In the genomic region with DNA sequence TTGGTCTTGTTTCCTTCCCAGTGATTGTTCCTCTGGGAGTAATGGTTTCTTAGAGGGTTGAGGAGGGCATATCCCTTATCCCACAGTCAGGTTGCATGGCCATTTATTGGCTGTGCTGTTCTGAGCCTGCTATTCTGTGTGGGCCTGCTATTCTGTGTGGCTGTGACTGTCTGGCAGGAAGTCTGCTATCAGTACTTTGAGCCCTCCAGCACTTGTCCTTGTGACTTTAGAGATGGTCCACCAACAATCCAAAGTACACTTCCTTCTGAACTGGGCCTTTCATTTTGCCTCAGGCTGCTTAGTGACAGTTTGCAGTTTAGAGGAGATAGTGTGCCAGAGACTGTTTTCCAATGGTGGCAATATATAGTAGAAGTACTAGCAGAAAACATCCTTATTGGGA, we compare ENCODE assay signal across 16 mouse cellular contexts. TPM values are rescaled to one million over a fixed set of nuclear protein-coding genes. Genes with fewer than 3 reads are reported as not detected.
"Had no signal": no experiment of that assay in that cellular context is flagged by ENCODE, and none has a peak within 500 bp of the region (broad histone marks: within the 10 kb centered on the region; RNA-seq: fewer than 3 reads in every experiment).

No protein-coding gene starts in this region.

- H3K9me3 ChIP-seq: limb, embryonic 13.5 days; midbrain, embryonic 15.5 days; neural tube, embryonic 12.5 days had no signal

- H3K4me2 ChIP-seq: limb, embryonic 13.5 days; midbrain, embryonic 11.5 days; midbrain, embryonic 15.5 days; neural tube, embryonic 12.5 days had no signal

- ATAC-seq: midbrain, embryonic 15.5 days had no signal

- H3K27me3 ChIP-seq: limb, embryonic 13.5 days; midbrain, embryonic 15.5 days; neural tube, embryonic 12.5 days had no signal

- DNase-seq: kidney, adult 8-10 months; kidney, postnatal 10 days; kidney, postnatal 4 days; left cerebral cortex, postnatal 4 days; lung, adult 18-20 months; thymus, postnatal 4 days had no signal

- H3K4me1 ChIP-seq: midbrain, embryonic 15.5 days; neural tube, embryonic 12.5 days had no signal

- H3K4me3 ChIP-seq: layer of hippocampus, adult 2 months; limb, embryonic 13.5 days; midbrain, embryonic 15.5 days; neural tube, embryonic 12.5 days had no signal

- H3K27ac ChIP-seq: layer of hippocampus, adult 2 months; limb, embryonic 13.5 days; midbrain, embryonic 15.5 days; neural tube, embryonic 12.5 days; stomach, postnatal 0 days had no signal

- H3K9ac ChIP-seq: limb, embryonic 13.5 days; midbrain, embryonic 15.5 days; neural tube, embryonic 12.5 days had no signal

RNA-seq across cellular contexts. Expression of gene Zfp750, which starts 18.5 kb away (rescaled TPM):
- total RNA-seq: layer of hippocampus, postnatal 10 days; left cerebral cortex, postnatal 4 days; megakaryocyte progenitor cell, adult 5-6 weeks; monocyte, adult 5-6 weeks; neutrophil, adult 5-6 weeks had no signal
